Mouse (Mus musculus): ENCODE data around the gene Rhbdl3. TPM values are rescaled to one million over a fixed set of nuclear protein-coding genes. Genes with fewer than 3 reads are reported as not detected.
"Not testable (repeated sequence)": the region's sequence is repeated elsewhere in the genome, so short reads cannot be mapped to it uniquely, and the experiment has no call there.

Gene Rhbdl3
- polyA plus RNA-seq, 1 experiment from 2014 or later: 5.4 TPM

GRCm38 (mm10) chr11:80377712-80378451 is 77.2 kb downstream of the Rhbdl3 start, which contains the start of gene 5730455P16Rik:
Gene 5730455P16Rik, minus strand, starts transcription at chr11:80378034.
- Histone ChIP-seq H3K4me1 (replicated peaks; ENCODE audit: control insufficient read depth, insufficient read depth, low read length) (peaks cover 16% of the 10 kb centered on the region), H3K9ac (peak within 1 kb of the TSS; percentile 96), H3K27me3 (ENCODE audit: control insufficient read depth, insufficient read depth, low read length) (no peaks in the 10 kb centered on the region), H3K27ac (peak within 1 kb of the TSS; percentile 89), H3K4me3 (replicated peaks; ENCODE audit: low read length) (peak within 1 kb of the TSS; percentile 80), H3K36me3 (replicated peaks; ENCODE audit: control insufficient read depth, insufficient read depth) (peaks cover 26% of the 10 kb centered on the region), H3K4me2 (replicated peaks) (peak within 1 kb of the TSS; percentile 66), H3K9me3 (ENCODE audit: control insufficient read depth, low read length) (no peaks in the 10 kb centered on the region)
- ATAC-seq (ENCODE audit: low FRiP score) (peak; percentile 89), DNase-seq (ENCODE audit: low spot score) (peak; percentile 85)
- 1% methylated on average over 43 of the region's 43 CpGs for whole genome bisulfite sequencing

GRCm38 (mm10) chr11:80378452-80379068 is 77.8 kb downstream of the Rhbdl3 start:
- H3K27me3 ChIP-seq (ENCODE audit: control insufficient read depth, insufficient read depth, low read length); ATAC-seq (ENCODE audit: low FRiP score); DNase-seq (ENCODE audit: low spot score); H3K9me3 ChIP-seq (ENCODE audit: control insufficient read depth, low read length): not testable (repeated sequence)
- peaks cover 16% of the 10 kb centered on the region for H3K4me1 ChIP-seq (replicated peaks; ENCODE audit: control insufficient read depth, insufficient read depth, low read length)
- H3K4me3 ChIP-seq (replicated peaks; ENCODE audit: low read length): peak overlapping the region; percentile 80
- H3K27ac ChIP-seq: peak overlapping the region; percentile 89
- peaks cover 19% of the 10 kb centered on the region for H3K36me3 ChIP-seq (replicated peaks; ENCODE audit: control insufficient read depth, insufficient read depth)
- peak overlapping the region; percentile 96; the same call in 1 of the 2 replicates for H3K9ac ChIP-seq
- 68% methylated on average over 2 of the region's 2 CpGs for WGBS
- peak overlapping the region; percentile 66 for H3K4me2 ChIP-seq (replicated peaks)

GRCm38 (mm10) chr11:80379184-80379583 is 78.5 kb downstream of the Rhbdl3 start:
- not testable (repeated sequence) for H3K27ac ChIP-seq; H3K9me3 ChIP-seq (ENCODE audit: control insufficient read depth, low read length); H3K4me2 ChIP-seq (replicated peaks); H3K4me3 ChIP-seq (replicated peaks; ENCODE audit: low read length); DNase-seq (ENCODE audit: low spot score); H3K27me3 ChIP-seq (ENCODE audit: control insufficient read depth, insufficient read depth, low read length); H3K9ac ChIP-seq; ATAC-seq (ENCODE audit: low FRiP score)
- WGBS: 98% methylated on average over 7 of the region's 7 CpGs
- Histone ChIP-seq H3K36me3 (replicated peaks; ENCODE audit: control insufficient read depth, insufficient read depth) (peaks cover 14% of the 10 kb centered on the region; the same call in 1 of the 2 replicates), H3K4me1 (replicated peaks; ENCODE audit: control insufficient read depth, insufficient read depth, low read length) (peaks cover 16% of the 10 kb centered on the region)

- ATAC-seq (ENCODE audit: low FRiP score) (peak; percentile 22; the same call in 1 of the 2 replicates), DNase-seq (ENCODE audit: low spot score) (peak; percentile 51)
- H3K27me3 ChIP-seq (ENCODE audit: control insufficient read depth, insufficient read depth, low read length): no peaks in the 10 kb centered on the region
- WGBS: 9% methylated on average over 12 of the region's 12 CpGs
- H3K9ac ChIP-seq: peak overlapping the region; percentile 92
- peaks cover 17% of the 10 kb centered on the region for H3K36me3 ChIP-seq (replicated peaks; ENCODE audit: control insufficient read depth, insufficient read depth)
- peaks cover 33% of the 10 kb centered on the region for H3K4me1 ChIP-seq (replicated peaks; ENCODE audit: control insufficient read depth, insufficient read depth, low read length)
- peak overlapping the region; percentile 90 for H3K27ac ChIP-seq
- no peaks in the 10 kb centered on the region for H3K9me3 ChIP-seq (ENCODE audit: control insufficient read depth, low read length)
- H3K4me3 ChIP-seq (replicated peaks; ENCODE audit: low read length): peak overlapping the region; percentile 74
- peak overlapping the region; percentile 79 for H3K4me2 ChIP-seq (replicated peaks)
Observed at GRCm38 (mm10) chr11:80382626-80383018, 81.9 kb downstream of the Rhbdl3 start.

- Histone ChIP-seq H3K9ac (peak within 1 kb of the TSS; percentile 92), H3K27ac (peak within 1 kb of the TSS; percentile 90), H3K4me2 (replicated peaks) (peak within 1 kb of the TSS; percentile 84), H3K9me3 (ENCODE audit: control insufficient read depth, low read length) (no peaks in the 10 kb centered on the region), H3K4me3 (replicated peaks; ENCODE audit: low read length) (peak within 1 kb of the TSS; percentile 74), H3K4me1 (replicated peaks; ENCODE audit: control insufficient read depth, insufficient read depth, low read length) (peaks cover 33% of the 10 kb centered on the region), H3K27me3 (ENCODE audit: control insufficient read depth, insufficient read depth, low read length) (no peaks in the 10 kb centered on the region), H3K36me3 (replicated peaks; ENCODE audit: control insufficient read depth, insufficient read depth) (peaks cover 22% of the 10 kb centered on the region)
- ATAC-seq (ENCODE audit: low FRiP score): peak; percentile 95
- under 1% methylated on average over 33 of the region's 33 CpGs for WGBS
- DNase-seq (ENCODE audit: low spot score): peak; percentile 95
Observed at GRCm38 (mm10) chr11:80383019-80383625, 82.4 kb downstream of the Rhbdl3 start, which contains the start of gene Zfp207. Gene Zfp207, plus strand, starts transcription at chr11:80383279.

GRCm38 (mm10) chr11:80383626-80384046 is 82.9 kb downstream of the Rhbdl3 start:
- ATAC-seq (ENCODE audit: low FRiP score) (no peak), DNase-seq (ENCODE audit: low spot score) (peak; percentile 39)
- H3K9me3 ChIP-seq (ENCODE audit: control insufficient read depth, low read length): no peaks in the 10 kb centered on the region
- peaks cover 33% of the 10 kb centered on the region for H3K4me1 ChIP-seq (replicated peaks; ENCODE audit: control insufficient read depth, insufficient read depth, low read length)
- peak overlapping the region; percentile 74 for H3K4me3 ChIP-seq (replicated peaks; ENCODE audit: low read length)
- peak overlapping the region; percentile 90 for H3K27ac ChIP-seq
- no peaks in the 10 kb centered on the region for H3K27me3 ChIP-seq (ENCODE audit: control insufficient read depth, insufficient read depth, low read length)
- H3K36me3 ChIP-seq (replicated peaks; ENCODE audit: control insufficient read depth, insufficient read depth): peaks cover 27% of the 10 kb centered on the region
- peak overlapping the region; percentile 92 for H3K9ac ChIP-seq
- peak overlapping the region; percentile 84 for H3K4me2 ChIP-seq (replicated peaks)
- under 1% methylated on average over 20 of the region's 20 CpGs for WGBS

GRCm38 (mm10) chr11:80384461-80384860 is 83.7 kb downstream of the Rhbdl3 start:
- Histone ChIP-seq H3K4me2 (replicated peaks) (peak overlapping the region; percentile 84), H3K36me3 (replicated peaks; ENCODE audit: control insufficient read depth, insufficient read depth) (peaks cover 34% of the 10 kb centered on the region), H3K9me3 (ENCODE audit: control insufficient read depth, low read length) (no peaks in the 10 kb centered on the region), H3K4me3 (replicated peaks; ENCODE audit: low read length) (peak overlapping the region; percentile 74), H3K4me1 (replicated peaks; ENCODE audit: control insufficient read depth, insufficient read depth, low read length) (peaks cover 33% of the 10 kb centered on the region), H3K9ac (peak overlapping the region; percentile 92), H3K27ac (no peak overlapping the region), H3K27me3 (ENCODE audit: control insufficient read depth, insufficient read depth, low read length) (no peaks in the 10 kb centered on the region)
- no peak for ATAC-seq (ENCODE audit: low FRiP score)
- DNase-seq (ENCODE audit: low spot score): no peak

- ATAC-seq (ENCODE audit: low FRiP score) (no peak), DNase-seq (ENCODE audit: low spot score) (no peak)
- Histone ChIP-seq H3K4me3 (replicated peaks; ENCODE audit: low read length) (peak overlapping the region; percentile 74), H3K4me1 (replicated peaks; ENCODE audit: control insufficient read depth, insufficient read depth, low read length) (peaks cover 33% of the 10 kb centered on the region), H3K27me3 (ENCODE audit: control insufficient read depth, insufficient read depth, low read length) (no peaks in the 10 kb centered on the region), H3K4me2 (replicated peaks) (peak overlapping the region; percentile 84), H3K27ac (no peak overlapping the region), H3K9me3 (ENCODE audit: control insufficient read depth, low read length) (no peaks in the 10 kb centered on the region), H3K9ac (peak overlapping the region; percentile 92), H3K36me3 (replicated peaks; ENCODE audit: control insufficient read depth, insufficient read depth) (peaks cover 40% of the 10 kb centered on the region)
- WGBS: 41% methylated on average over 4 of the region's 4 CpGs
Observed at GRCm38 (mm10) chr11:80385055-80385454, 84.3 kb downstream of the Rhbdl3 start.

GRCm38 (mm10) chr11:80386790-80387189 is 86.1 kb downstream of the Rhbdl3 start:
- peaks cover 33% of the 10 kb centered on the region for H3K4me1 ChIP-seq (replicated peaks; ENCODE audit: control insufficient read depth, insufficient read depth, low read length)
- DNase-seq (ENCODE audit: low spot score) (no peak), ATAC-seq (ENCODE audit: low FRiP score) (no peak)
- H3K4me2 ChIP-seq (replicated peaks): peak overlapping the region; percentile 84
- no peaks in the 10 kb centered on the region for H3K9me3 ChIP-seq (ENCODE audit: control insufficient read depth, low read length)
- H3K4me3 ChIP-seq (replicated peaks; ENCODE audit: low read length): peak overlapping the region; percentile 74; the same call in 1 of the 2 replicates
- WGBS: 75% methylated on average over 2 of the region's 2 CpGs
- H3K27ac ChIP-seq: no peak overlapping the region
- no peaks in the 10 kb centered on the region for H3K27me3 ChIP-seq (ENCODE audit: control insufficient read depth, insufficient read depth, low read length)
- H3K9ac ChIP-seq: peak overlapping the region; percentile 13; the same call in 1 of the 2 replicates
- H3K36me3 ChIP-seq (replicated peaks; ENCODE audit: control insufficient read depth, insufficient read depth): peaks cover 53% of the 10 kb centered on the region

Measured in hindbrain, embryonic 14.5 days (tissue).